ENCODE assay signal across 22 mouse cellular contexts in the genomic region with DNA sequence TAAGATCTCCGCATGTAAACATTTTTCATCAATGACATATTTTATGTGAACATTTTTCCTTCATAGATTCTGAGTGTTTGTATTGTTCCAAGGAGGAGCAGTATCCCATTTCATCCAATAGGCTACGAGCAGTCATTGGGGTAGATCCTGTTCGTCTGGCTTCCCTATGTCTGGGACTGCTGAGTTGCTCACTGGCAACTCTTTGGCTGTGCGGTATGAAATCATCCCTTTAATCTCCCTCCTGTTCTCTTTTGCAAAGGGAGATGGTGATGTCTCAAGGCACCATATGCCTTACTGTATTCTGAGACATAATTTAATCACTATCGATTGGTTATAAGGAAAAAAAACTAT.
A peak's percentile ranks its signal among the peaks of the same experiment; 100 is the strongest.
DNase-seq lines count a peak whose midpoint lies in the region; ATAC-seq and TF ChIP-seq lines count a peak whose summit lies in the region.
"Had no signal": no experiment of that assay in that cellular context is flagged by ENCODE, and none has a peak within 500 bp of the region (broad histone marks: within the 10 kb centered on the region; RNA-seq: fewer than 3 reads in every experiment).

No protein-coding gene starts in this region.

- TF ChIP-seq CTCF in forebrain, postnatal 0 days (IDR thresholded peaks at IDR 0.05; ENCODE audit: low read depth), result no peak

- DNase-seq in forebrain, postnatal 0 days, result no peak
- DNase-seq in gastrocnemius, postnatal 14 days, result no peak
- DNase-seq in spleen, postnatal 10 days (ENCODE audit: low spot score in 2 of 2), result no peak
- DNase-seq: adrenal gland, postnatal 10 days; cerebellum, adult 8-10 months; cerebellum, postnatal 25 days; heart, postnatal 14 days; kidney, adult 18-20 months; kidney, postnatal 25 days; lung, postnatal 36 days; spleen, adult 18-20 months had no signal

- peak overlapping the region; percentile 46; the same call in 1 of the 2 replicates for H3K27ac ChIP-seq in forebrain, embryonic 12.5 days
- no peak overlapping the region for H3K27ac ChIP-seq in forebrain, postnatal 0 days (ENCODE audit: low read depth, low read length)
- no peak overlapping the region for H3K27ac ChIP-seq in embryonic facial prominence, embryonic 12.5 days
- no peak overlapping the region for H3K27ac ChIP-seq in embryonic facial prominence, embryonic 15.5 days (replicated peaks)
- H3K27ac ChIP-seq in stomach, embryonic 14.5 days (ENCODE audit: low read length), result 0 out of 2 replicates have a peak overlapping the region, but pooled peaks have one; percentile 29
- H3K27ac ChIP-seq: kidney, embryonic 15.5 days; midbrain, embryonic 12.5 days had no signal

- intact Hi-C loops in gastrocnemius, postnatal 14 days (cut with DNase I; ENCODE audit: low total_unique reads), result no loop called here

- 60% methylated on average over 5 of the region's 5 CpGs for WGBS in forebrain, embryonic 12.5 days
- WGBS in forebrain, postnatal 0 days, result 57% methylated on average over 5 of the region's 5 CpGs
- WGBS in embryonic facial prominence, embryonic 12.5 days, result 57% methylated on average over 5 of the region's 5 CpGs
- 35% methylated on average over 5 of the region's 5 CpGs for WGBS in embryonic facial prominence, embryonic 15.5 days
- 55% methylated on average over 5 of the region's 5 CpGs for WGBS in stomach, embryonic 14.5 days

- H3K4me2 ChIP-seq in forebrain, embryonic 12.5 days, result no peak overlapping the region
- no peak overlapping the region for H3K4me2 ChIP-seq in forebrain, postnatal 0 days (ENCODE audit: low read depth)
- H3K4me2 ChIP-seq in embryonic facial prominence, embryonic 12.5 days (replicated peaks), result no peak overlapping the region
- no peak overlapping the region for H3K4me2 ChIP-seq in embryonic facial prominence, embryonic 15.5 days (replicated peaks)
- H3K4me2 ChIP-seq in stomach, embryonic 14.5 days (replicated peaks; ENCODE audit: low read depth, low read length), result no peak overlapping the region
- H3K4me2 ChIP-seq: kidney, embryonic 15.5 days; liver, embryonic 11.5 days; midbrain, embryonic 12.5 days had no signal

- no peaks in the 10 kb centered on the region for H3K36me3 ChIP-seq in forebrain, embryonic 12.5 days (replicated peaks)
- no peaks in the 10 kb centered on the region for H3K36me3 ChIP-seq in forebrain, postnatal 0 days (ENCODE audit: insufficient read depth)
- no peaks in the 10 kb centered on the region for H3K36me3 ChIP-seq in embryonic facial prominence, embryonic 12.5 days
- H3K36me3 ChIP-seq in embryonic facial prominence, embryonic 15.5 days, result no peaks in the 10 kb centered on the region
- H3K36me3 ChIP-seq in stomach, embryonic 14.5 days (ENCODE audit: control insufficient read depth, insufficient read depth, low read length), result no peaks in the 10 kb centered on the region
- H3K36me3 ChIP-seq: hindbrain, embryonic 10.5 days; kidney, embryonic 15.5 days; midbrain, embryonic 12.5 days had no signal

- H3K9me3 ChIP-seq in forebrain, embryonic 12.5 days, result no peaks in the 10 kb centered on the region
- H3K9me3 ChIP-seq in forebrain, postnatal 0 days (ENCODE audit: low read length), result no peaks in the 10 kb centered on the region
- H3K9me3 ChIP-seq in embryonic facial prominence, embryonic 12.5 days, result no peaks in the 10 kb centered on the region
- no peaks in the 10 kb centered on the region for H3K9me3 ChIP-seq in embryonic facial prominence, embryonic 15.5 days (replicated peaks)
- H3K9me3 ChIP-seq in stomach, embryonic 14.5 days (ENCODE audit: control insufficient read depth, low read depth, low read length), result no peaks in the 10 kb centered on the region
- H3K9me3 ChIP-seq: hindbrain, embryonic 10.5 days; kidney, embryonic 15.5 days; midbrain, embryonic 12.5 days had no signal

- H3K4me1 ChIP-seq in forebrain, embryonic 12.5 days, result peaks cover 8% of the 10 kb centered on the region; the same call in 1 of the 2 replicates
- H3K4me1 ChIP-seq in forebrain, postnatal 0 days (ENCODE audit: insufficient read depth), result no peaks in the 10 kb centered on the region
- no peaks in the 10 kb centered on the region for H3K4me1 ChIP-seq in embryonic facial prominence, embryonic 12.5 days
- H3K4me1 ChIP-seq in embryonic facial prominence, embryonic 15.5 days, result 0 out of 2 replicates have a peak, but pooled peaks cover under 1% of the 10 kb centered on the region
- no peaks in the 10 kb centered on the region for H3K4me1 ChIP-seq in stomach, embryonic 14.5 days (ENCODE audit: control insufficient read depth, insufficient read depth, low read length)
- H3K4me1 ChIP-seq: kidney, embryonic 15.5 days; megakaryocyte, embryonic 14.5 days had no signal

- H3K9ac ChIP-seq in forebrain, embryonic 12.5 days, result no peak overlapping the region
- H3K9ac ChIP-seq in forebrain, postnatal 0 days, result no peak overlapping the region
- no peak overlapping the region for H3K9ac ChIP-seq in embryonic facial prominence, embryonic 12.5 days
- H3K9ac ChIP-seq in embryonic facial prominence, embryonic 15.5 days, result no peak overlapping the region
- H3K9ac ChIP-seq in stomach, embryonic 14.5 days (replicated peaks; ENCODE audit: low read depth, low read length), result no peak overlapping the region
- H3K9ac ChIP-seq: kidney, embryonic 15.5 days; midbrain, embryonic 12.5 days had no signal

- no peak; the same call in 1 of the 2 replicates for ATAC-seq in forebrain, embryonic 12.5 days (ENCODE audit: low FRiP score)
- ATAC-seq in forebrain, postnatal 0 days, result no peak
- peak; percentile 69; the same call in 1 of the 2 replicates for ATAC-seq in embryonic facial prominence, embryonic 12.5 days (ENCODE audit: insufficient number of reproducible peaks, insufficient read depth, low FRiP score, low TSS enrichment)
- peak; percentile 63; the same call in 1 of the 2 replicates for ATAC-seq in embryonic facial prominence, embryonic 15.5 days (ENCODE audit: insufficient number of reproducible peaks, low FRiP score, low TSS enrichment, low read depth)
- ATAC-seq in stomach, embryonic 14.5 days (ENCODE audit: insufficient number of reproducible peaks, insufficient read depth, low FRiP score, low read depth), result peak; percentile 56; the same call in 1 of the 2 replicates
- ATAC-seq: Patski had no signal

- H3K27me3 ChIP-seq in forebrain, embryonic 12.5 days, result no peaks in the 10 kb centered on the region
- no peaks in the 10 kb centered on the region for H3K27me3 ChIP-seq in forebrain, postnatal 0 days (ENCODE audit: insufficient read depth, low read length)
- H3K27me3 ChIP-seq in embryonic facial prominence, embryonic 12.5 days, result no peaks in the 10 kb centered on the region
- no peaks in the 10 kb centered on the region for H3K27me3 ChIP-seq in embryonic facial prominence, embryonic 15.5 days
- no peaks in the 10 kb centered on the region for H3K27me3 ChIP-seq in stomach, embryonic 14.5 days (ENCODE audit: control insufficient read depth, insufficient read depth, low read length)
- H3K27me3 ChIP-seq: megakaryocyte, embryonic 14.5 days had no signal

- no peak overlapping the region for H3K4me3 ChIP-seq in forebrain, embryonic 12.5 days (replicated peaks)
- H3K4me3 ChIP-seq in forebrain, postnatal 0 days (ENCODE audit: low read depth, low read length), result no peak overlapping the region
- no peak overlapping the region for H3K4me3 ChIP-seq in embryonic facial prominence, embryonic 12.5 days
- no peak overlapping the region for H3K4me3 ChIP-seq in embryonic facial prominence, embryonic 15.5 days (replicated peaks)
- no peak overlapping the region for H3K4me3 ChIP-seq in stomach, embryonic 14.5 days (ENCODE audit: low read depth, low read length)
- H3K4me3 ChIP-seq: hindbrain, embryonic 10.5 days; kidney, embryonic 15.5 days; midbrain, embryonic 12.5 days; myocyte had no signal

Comparison
In these comparisons a context has a peak if more than half of its experiments do, and no peak if none do; other contexts are left out.
1. H3K27ac ChIP-seq: peak in forebrain, embryonic 12.5 days (single experiment) and stomach, embryonic 14.5 days (single experiment); none in forebrain, postnatal 0 days (single experiment), embryonic facial prominence, embryonic 12.5 days (single experiment) and embryonic facial prominence, embryonic 15.5 days (single experiment).
2. ATAC-seq: peak in embryonic facial prominence, embryonic 12.5 days (single experiment), embryonic facial prominence, embryonic 15.5 days (single experiment) and stomach, embryonic 14.5 days (single experiment); none in forebrain, embryonic 12.5 days (single experiment) and forebrain, postnatal 0 days (single experiment).